Mouse (Mus musculus) liver, postnatal 0 days (tissue): ENCODE data around the gene Cd3g.

Experiments
- CTCF ChIP-seq: sonication (generic); IDR thresholded peaks from 2 replicates; pipeline ENCODE4 v1.5.1; 2016; ENCODE audit warnings: antibody characterized with exemption, low read depth
- EP300 ChIP-seq: IDR thresholded peaks from 2 replicates; pipeline ENCODE4 v1.6.1; 2016; ENCODE audit warnings: antibody characterized with exemption, low read depth, mild to moderate bottlenecking

DNA sequence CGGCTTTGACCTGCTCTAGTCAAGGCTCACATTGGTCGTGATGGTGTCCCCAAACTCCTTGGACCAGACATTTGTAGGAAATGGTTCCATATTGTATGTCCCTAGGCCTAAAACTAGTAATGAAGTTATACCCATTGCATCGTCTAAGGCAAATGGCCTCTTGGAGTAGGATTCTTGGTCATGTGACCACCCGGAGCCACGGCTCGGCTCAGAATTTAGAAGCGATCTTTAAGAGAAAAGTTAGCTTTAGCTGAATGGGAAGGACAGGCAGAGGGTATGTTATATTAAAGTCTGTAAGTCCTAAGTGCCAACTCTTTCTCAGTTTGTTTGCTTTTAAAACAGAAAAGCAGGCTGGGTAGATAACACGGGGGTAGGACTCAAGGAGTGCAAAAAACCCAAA lies 1.9 kb upstream of the Cd3g start:
- TF ChIP-seq CTCF (no peak), EP300 (no peak)
